Mouse (Mus musculus): ENCODE results near the gene Txnrd2.

Txnrd2 gene

GRCm38 (mm10) chr16:18484386-18484785, 58.2 kb downstream of the Txnrd2 start:
- no peak for DNase-seq (ENCODE audit: low read depth in 2 of 2, low spot score in 2 of 2)

GRCm38 (mm10) chr16:18484794-18485435, 58.7 kb downstream of the Txnrd2 start:
- DNase-seq (ENCODE audit: low read depth in 2 of 2, low spot score in 2 of 2) = no peak

GRCm38 (mm10) chr16:18486126-18486525, 59.9 kb downstream of the Txnrd2 start:
- DNase-seq (ENCODE audit: low read depth in 2 of 2, low spot score in 2 of 2) = no peak

GRCm38 (mm10) chr16:18490281-18490680, 64.1 kb downstream of the Txnrd2 start:
- no peak for DNase-seq (ENCODE audit: low read depth in 2 of 2, low spot score in 2 of 2)

GRCm38 (mm10) chr16:18490894-18491293, 64.7 kb downstream of the Txnrd2 start:
- no peak for DNase-seq (ENCODE audit: low read depth in 2 of 2, low spot score in 2 of 2)

- DNase-seq (ENCODE audit: low read depth in 2 of 2, low spot score in 2 of 2) = no peak
Observed at GRCm38 (mm10) chr16:18497865-18498515, 71.8 kb downstream of the Txnrd2 start.

- DNase-seq (ENCODE audit: low read depth in 2 of 2, low spot score in 2 of 2) = peak; percentile 89 to 94
Observed at GRCm38 (mm10) chr16:18498558-18498990, 72.4 kb downstream of the Txnrd2 start, which contains the start of the genes Gnb1l and Rtl10. Gene Gnb1l, plus strand, starts transcription at chr16:18498713. Gene Rtl10, plus strand, starts transcription at chr16:18498901.

- DNase-seq (ENCODE audit: low read depth in 2 of 2, low spot score in 2 of 2) = peak in 1 of 2 experiments; percentile 19
Observed at GRCm38 (mm10) chr16:18498996-18499395, 72.8 kb downstream of the Txnrd2 start.

GRCm38 (mm10) chr16:18501531-18501930, 75.3 kb downstream of the Txnrd2 start:
- no peak for DNase-seq (ENCODE audit: low read depth in 2 of 2, low spot score in 2 of 2)

- peak in 1 of 2 experiments; percentile 11 for DNase-seq (ENCODE audit: low read depth in 2 of 2, low spot score in 2 of 2)
Observed at GRCm38 (mm10) chr16:18503566-18504342, 77.6 kb downstream of the Txnrd2 start.

GRCm38 (mm10) chr16:18506524-18507199, 80.5 kb downstream of the Txnrd2 start:
- no peak for DNase-seq (ENCODE audit: low read depth in 2 of 2, low spot score in 2 of 2)

- DNase-seq (ENCODE audit: low read depth in 2 of 2, low spot score in 2 of 2) = no peak
Observed at GRCm38 (mm10) chr16:18507200-18507549, 81.0 kb downstream of the Txnrd2 start.

- DNase-seq (ENCODE audit: low read depth in 2 of 2, low spot score in 2 of 2) = no peak
Observed at GRCm38 (mm10) chr16:18511741-18512140, 85.6 kb downstream of the Txnrd2 start.

GRCm38 (mm10) chr16:18513508-18513907, 87.3 kb downstream of the Txnrd2 start:
- no peak for DNase-seq (ENCODE audit: low read depth in 2 of 2, low spot score in 2 of 2)

- no peak for DNase-seq (ENCODE audit: low read depth in 2 of 2, low spot score in 2 of 2)
Observed at GRCm38 (mm10) chr16:18518091-18518490, 91.9 kb downstream of the Txnrd2 start.

- DNase-seq (ENCODE audit: low read depth in 2 of 2, low spot score in 2 of 2) = no peak
Observed at GRCm38 (mm10) chr16:18523563-18524245, 97.5 kb downstream of the Txnrd2 start.

- DNase-seq (ENCODE audit: low read depth in 2 of 2, low spot score in 2 of 2) = no peak
Observed at GRCm38 (mm10) chr16:18528656-18529055, 102.5 kb downstream of the Txnrd2 start.

Data from CD8-positive naive resting alpha-beta T cell, adult 2 months (primary cell).